Mouse (Mus musculus): ENCODE results near the gene Palm3. TPM values are rescaled to one million over a fixed set of nuclear protein-coding genes. Genes with fewer than 3 reads are reported as not detected.
"Not testable (repeated sequence)": the region's sequence is repeated elsewhere in the genome, so short reads cannot be mapped to it uniquely, and the experiment has no call there.

The Palm3 gene
- polyA plus RNA-seq, 1 experiment = 7.9 TPM

DNA sequence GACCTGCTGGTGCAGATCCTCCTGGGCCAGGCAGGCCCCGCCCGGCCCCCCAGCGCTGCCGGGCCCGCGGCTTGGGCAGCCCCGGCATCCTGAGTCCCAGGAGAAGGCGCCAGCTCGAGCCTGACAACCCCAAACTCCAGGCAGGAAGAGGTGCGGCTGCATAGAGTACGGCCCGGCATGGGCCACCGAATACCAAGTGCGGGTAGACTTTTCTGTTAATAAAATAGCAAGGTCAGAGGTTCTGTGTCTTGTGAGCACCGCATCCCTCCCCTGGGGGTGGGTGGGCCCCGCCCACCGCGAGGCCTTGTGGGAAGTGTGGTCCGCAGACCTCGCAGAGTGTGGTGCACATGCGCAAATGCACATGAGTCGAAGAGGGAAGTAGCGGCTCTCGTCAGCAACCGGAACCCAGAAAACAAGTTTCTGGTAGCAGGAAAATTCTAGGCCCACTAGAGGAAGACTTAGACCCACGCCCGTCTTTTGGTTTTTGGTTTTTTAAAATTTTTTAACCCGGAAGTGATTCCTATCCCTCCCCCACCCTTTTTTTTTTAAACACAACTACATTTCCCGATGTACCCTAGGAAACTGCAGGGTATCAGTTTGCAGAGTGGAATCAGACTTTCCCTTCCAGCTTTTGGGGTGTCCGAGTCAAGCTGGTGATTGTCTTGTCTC, 16.6 kb upstream of the Palm3 start:
- peak; percentile 98 for DNase-seq
- no peak for TF ChIP-seq CTCF (conservative IDR thresholded peaks at IDR 0.05; ENCODE audit: insufficient read depth, insufficient read length, low read depth, low read length)
- no peak for TF ChIP-seq POLR2A (IDR thresholded peaks at IDR 0.05; ENCODE audit: low read depth, low read length)
- peaks cover 11% of the 10 kb centered on the region; the same call in 1 of the 2 replicates for H3K4me1 ChIP-seq (ENCODE audit: control insufficient read depth, insufficient read depth, low read length)
- no peaks in the 10 kb centered on the region for H3K36me3 ChIP-seq (ENCODE audit: control insufficient read depth, insufficient read depth, low read length)
- under 1% methylated on average over 30 of the region's 30 CpGs for WGBS
- H3K4me3 ChIP-seq (ENCODE audit: insufficient read depth, low read depth, low read length) = peak overlapping the region; percentile 68
- no peaks in the 10 kb centered on the region for H3K27me3 ChIP-seq (replicated peaks; ENCODE audit: control insufficient read depth, insufficient read depth, low read length)
- H3K27ac ChIP-seq (ENCODE audit: insufficient read depth, low read depth, low read length) = peak overlapping the region; percentile 78

DNA sequence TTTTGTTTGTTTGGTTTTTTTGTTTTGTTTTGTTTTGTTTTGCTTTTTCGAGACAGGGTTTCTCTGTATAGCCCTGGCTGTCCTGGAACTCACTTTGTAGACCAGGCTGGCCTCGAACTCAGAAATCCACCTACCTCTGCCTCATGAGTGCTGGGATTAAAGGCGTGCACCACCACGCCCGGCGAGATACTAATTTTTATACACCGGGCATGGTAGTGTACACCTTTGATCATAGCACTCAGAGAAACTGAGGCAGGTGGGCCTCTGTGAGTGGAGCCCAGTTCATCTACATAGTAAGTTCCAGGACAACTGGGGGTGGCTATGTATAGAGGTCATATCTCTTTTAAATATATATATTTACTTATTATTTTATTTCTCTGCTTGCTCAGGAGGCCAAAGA, 15.8 kb upstream of the Palm3 start:
- H3K36me3 ChIP-seq (ENCODE audit: control insufficient read depth, insufficient read depth, low read length); H3K27me3 ChIP-seq (replicated peaks; ENCODE audit: control insufficient read depth, insufficient read depth, low read length); H3K4me3 ChIP-seq (ENCODE audit: insufficient read depth, low read depth, low read length); DNase-seq; H3K27ac ChIP-seq (ENCODE audit: insufficient read depth, low read depth, low read length): not testable (repeated sequence)
- peaks cover 13% of the 10 kb centered on the region for H3K4me1 ChIP-seq (ENCODE audit: control insufficient read depth, insufficient read depth, low read length)
- whole genome bisulfite sequencing = 95% methylated on average over 7 of the region's 7 CpGs

DNA sequence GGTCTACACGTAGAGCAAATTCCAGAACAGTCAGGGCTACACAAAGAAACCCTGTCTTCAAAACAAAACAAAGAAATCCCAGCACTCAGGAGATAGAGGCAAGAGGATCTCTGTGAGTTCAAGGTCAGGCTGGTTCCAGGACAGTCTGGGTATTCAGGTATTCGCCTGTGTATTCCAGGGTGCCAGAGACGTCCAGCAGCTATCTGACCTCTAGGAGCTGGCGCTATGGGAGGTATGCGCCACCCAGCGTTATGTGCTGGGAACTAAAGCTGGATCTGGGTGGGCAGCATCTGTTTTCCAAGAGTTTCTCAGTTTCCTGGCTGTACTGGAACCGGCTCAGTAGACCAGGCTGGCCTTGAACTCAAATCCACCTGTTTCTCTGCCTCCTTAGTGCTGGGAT, 12.9 kb upstream of the Palm3 start:
- Histone ChIP-seq H3K27me3 (replicated peaks; ENCODE audit: control insufficient read depth, insufficient read depth, low read length) (no peaks in the 10 kb centered on the region), H3K4me1 (ENCODE audit: control insufficient read depth, insufficient read depth, low read length) (peaks cover 13% of the 10 kb centered on the region), H3K36me3 (ENCODE audit: control insufficient read depth, insufficient read depth, low read length) (no peaks in the 10 kb centered on the region), H3K4me3 (ENCODE audit: insufficient read depth, low read depth, low read length) (no peak overlapping the region), H3K27ac (ENCODE audit: insufficient read depth, low read depth, low read length) (no peak overlapping the region)
- no peak for DNase-seq
- WGBS = 49% methylated on average over 7 of the region's 7 CpGs
- TF ChIP-seq CTCF (conservative IDR thresholded peaks at IDR 0.05; ENCODE audit: insufficient read depth, insufficient read length, low read depth, low read length) = peak; percentile 51
- TF ChIP-seq POLR2A (IDR thresholded peaks at IDR 0.05; ENCODE audit: low read depth, low read length) = no peak

DNA sequence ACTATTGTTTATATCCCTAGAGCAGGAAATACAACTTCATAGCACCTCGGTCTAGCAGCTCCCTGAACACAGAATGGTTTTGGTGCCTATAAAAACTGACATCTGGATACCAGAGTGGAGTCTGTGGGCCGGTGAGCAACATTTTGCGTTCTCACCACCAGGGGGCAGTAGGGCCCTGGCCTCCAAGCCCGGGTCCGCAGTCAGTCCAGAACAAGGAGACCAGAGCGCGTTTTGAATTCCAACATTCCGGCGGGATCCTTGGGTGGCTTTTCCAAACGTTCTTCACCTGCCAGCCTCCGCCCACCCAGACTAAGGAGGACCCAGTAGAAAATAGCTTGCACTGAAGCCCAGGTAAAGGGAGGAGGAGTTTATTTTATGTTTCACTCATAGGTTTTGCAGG, 11.4 kb upstream of the Palm3 start:
- Histone ChIP-seq H3K4me3 (ENCODE audit: insufficient read depth, low read depth, low read length) (no peak overlapping the region), H3K27ac (ENCODE audit: insufficient read depth, low read depth, low read length) (no peak overlapping the region), H3K4me1 (ENCODE audit: control insufficient read depth, insufficient read depth, low read length) (peaks cover 9% of the 10 kb centered on the region), H3K36me3 (ENCODE audit: control insufficient read depth, insufficient read depth, low read length) (no peaks in the 10 kb centered on the region), H3K27me3 (replicated peaks; ENCODE audit: control insufficient read depth, insufficient read depth, low read length) (no peaks in the 10 kb centered on the region)
- peak; percentile 88 for TF ChIP-seq CTCF (conservative IDR thresholded peaks at IDR 0.05; ENCODE audit: insufficient read depth, insufficient read length, low read depth, low read length)
- TF ChIP-seq POLR2A (IDR thresholded peaks at IDR 0.05; ENCODE audit: low read depth, low read length) = no peak
- 2% methylated on average over 11 of the region's 11 CpGs for WGBS
- peak; percentile 94 for DNase-seq

DNA sequence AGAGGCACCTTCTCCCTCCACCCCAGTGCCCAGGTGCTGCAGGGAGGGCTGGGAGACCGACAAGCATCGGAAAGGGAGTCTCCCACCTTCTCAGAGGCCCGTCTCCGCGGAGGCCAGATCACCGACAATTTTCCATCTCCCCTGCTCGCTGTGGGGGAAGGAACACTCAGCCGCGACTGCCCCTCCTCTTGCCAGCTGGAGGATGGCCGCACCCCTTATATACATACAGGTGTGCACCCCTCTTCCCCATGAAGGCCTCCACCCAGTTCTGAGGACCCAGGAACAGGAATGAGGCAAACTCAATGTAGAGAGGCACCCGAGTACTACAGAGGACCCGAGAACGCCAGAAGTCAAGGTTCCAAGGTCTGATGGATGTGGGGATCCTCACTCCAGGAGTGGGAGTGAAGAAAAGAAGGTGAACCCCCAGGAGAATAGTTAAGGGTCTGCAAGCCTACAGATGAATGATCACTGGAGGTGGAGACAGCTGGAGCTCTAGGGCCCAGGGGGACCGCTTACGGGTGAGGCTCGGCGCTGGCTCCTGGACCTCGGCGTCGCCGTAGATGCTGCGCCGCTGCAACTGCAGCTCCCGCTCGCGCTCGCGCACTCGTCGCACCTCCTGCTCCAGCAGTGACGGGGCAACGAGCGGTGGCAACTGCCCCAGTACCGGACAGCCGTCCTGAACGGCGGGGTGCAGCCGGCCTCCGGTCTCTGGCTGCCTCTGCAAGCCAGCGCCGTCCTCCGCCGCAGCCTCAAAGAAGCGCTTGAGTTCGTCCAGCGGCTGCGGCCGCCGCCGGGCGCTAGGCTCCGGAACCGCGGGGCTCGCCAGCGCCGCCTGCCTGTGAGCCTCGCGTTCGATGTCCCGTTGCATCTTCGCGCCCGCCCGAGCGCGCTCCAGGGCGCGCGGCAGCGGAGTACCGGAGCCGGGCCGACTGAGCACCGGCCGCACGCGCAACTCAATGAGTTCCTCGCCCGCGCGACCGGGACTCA, 10.4 kb upstream of the Palm3 start:
- TF ChIP-seq POLR2A (IDR thresholded peaks at IDR 0.05; ENCODE audit: low read depth, low read length) = no peak
- peak; percentile 59 for TF ChIP-seq CTCF (conservative IDR thresholded peaks at IDR 0.05; ENCODE audit: insufficient read depth, insufficient read length, low read depth, low read length)
- H3K4me3 ChIP-seq (ENCODE audit: insufficient read depth, low read depth, low read length) = peak overlapping the region; percentile 54
- no peaks in the 10 kb centered on the region for H3K36me3 ChIP-seq (ENCODE audit: control insufficient read depth, insufficient read depth, low read length)
- DNase-seq = peak; percentile 86
- WGBS = 4% methylated on average over 83 of the region's 83 CpGs
- H3K27ac ChIP-seq (ENCODE audit: insufficient read depth, low read depth, low read length) = no peak overlapping the region
- peaks cover 6% of the 10 kb centered on the region for H3K4me1 ChIP-seq (ENCODE audit: control insufficient read depth, insufficient read depth, low read length)
- no peaks in the 10 kb centered on the region for H3K27me3 ChIP-seq (replicated peaks; ENCODE audit: control insufficient read depth, insufficient read depth, low read length)

DNA sequence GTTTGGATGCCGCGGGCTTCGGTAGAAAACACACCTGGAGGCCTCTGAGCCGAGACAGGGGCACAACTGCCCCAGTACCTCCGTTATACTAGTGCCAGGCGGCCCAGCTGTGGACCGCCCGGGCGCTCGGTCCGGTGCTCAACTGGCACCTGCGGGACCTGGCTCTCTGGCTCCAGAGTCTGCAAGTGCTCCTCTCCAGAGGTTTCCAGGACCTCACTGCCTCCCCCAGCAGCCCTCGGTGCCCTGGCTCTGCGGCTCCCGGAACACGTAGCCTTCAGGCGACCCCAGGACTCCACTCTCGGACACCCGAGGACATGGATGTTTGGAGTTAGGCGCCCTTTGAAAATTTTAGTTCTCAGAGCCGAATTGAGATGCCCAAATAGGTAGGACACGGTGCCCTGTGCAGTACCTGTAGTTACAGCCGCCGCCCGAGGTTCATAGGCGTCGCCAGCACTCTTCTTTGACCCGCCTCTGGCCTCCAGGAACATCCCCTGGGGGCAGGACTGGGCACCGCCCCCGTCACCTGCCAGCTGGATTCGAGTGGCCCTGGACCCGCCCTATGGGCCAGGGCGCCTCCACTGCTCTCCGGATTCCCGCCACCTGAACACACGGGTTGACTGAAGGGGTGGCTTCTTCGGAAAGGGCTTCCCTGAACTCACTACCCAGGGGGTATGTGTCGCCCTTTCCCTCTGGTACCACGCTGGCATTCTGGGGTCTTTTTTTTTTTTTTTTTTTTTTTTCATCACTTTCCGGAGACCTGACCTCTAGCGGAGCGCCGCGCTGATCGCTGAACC, 9.4 kb upstream of the Palm3 start, which contains the start of gene 2210011C24Rik:
TSS of gene 2210011C24Rik (minus strand) at position 467 of the 794 bp plus-strand sequence.
- DNase-seq = peak; percentile 92
- 1% methylated on average over 45 of the region's 45 CpGs for WGBS
- TF ChIP-seq POLR2A (IDR thresholded peaks at IDR 0.05; ENCODE audit: low read depth, low read length) = no peak
- no peak for TF ChIP-seq CTCF (conservative IDR thresholded peaks at IDR 0.05; ENCODE audit: insufficient read depth, insufficient read length, low read depth, low read length)
- Histone ChIP-seq H3K4me3 (ENCODE audit: insufficient read depth, low read depth, low read length) (peak within 1 kb of the TSS; percentile 54), H3K36me3 (ENCODE audit: control insufficient read depth, insufficient read depth, low read length) (no peaks in the 10 kb centered on the region), H3K4me1 (ENCODE audit: control insufficient read depth, insufficient read depth, low read length) (peaks cover 6% of the 10 kb centered on the region), H3K27ac (ENCODE audit: insufficient read depth, low read depth, low read length) (peak within 1 kb of the TSS; percentile 18; the same call in 1 of the 2 replicates), H3K27me3 (replicated peaks; ENCODE audit: control insufficient read depth, insufficient read depth, low read length) (no peaks in the 10 kb centered on the region)

Measured in kidney, adult 2 months (tissue).